Mouse (Mus musculus) megakaryocyte, embryonic 14.5 days (primary cell): ENCODE results near the gene Traf4.

Experiments
- FLI1 ChIP-seq: IDR thresholded peaks from 2 replicates; pipeline ENCODE4 v1.6.1; 2012; ENCODE audit warnings: low read length, inconsistent platforms, mixed read lengths
- GATA1 ChIP-seq: IDR thresholded peaks from 3 replicates; pipeline ENCODE4 v1.6.1; 2012; ENCODE audit warnings: mixed read lengths, low read length, inconsistent platforms, borderline replicate concordance

- TF ChIP-seq GATA1 (no peak), FLI1 (no peak)
These were observed 35.9 kb downstream of the Traf4 start for GRCm38 (mm10) chr11:78129458-78129857.
